Mouse (Mus musculus): Measurements from ENCODE around the gene Osgin1.

Gene Osgin1

GRCm38 (mm10) chr8:119442970-119443369 is 9.0 kb downstream of the Osgin1 start:
- no peak for DNase-seq (ENCODE audit: low read depth, low spot score)

GRCm38 (mm10) chr8:119446211-119446989 is 12.5 kb downstream of the Osgin1 start, which contains the start of gene Necab2:
Necab2 (plus strand) TSS chr8:119446719.
- DNase-seq (ENCODE audit: low read depth, low spot score), result peak; percentile 78

- DNase-seq (ENCODE audit: low read depth, low spot score), result no peak
Observed at GRCm38 (mm10) chr8:119446990-119447780, 13.3 kb downstream of the Osgin1 start.

GRCm38 (mm10) chr8:119447781-119448170 is 13.9 kb downstream of the Osgin1 start:
- no peak for DNase-seq (ENCODE audit: low read depth, low spot score)

GRCm38 (mm10) chr8:119449627-119450026 is 15.7 kb downstream of the Osgin1 start:
- DNase-seq (ENCODE audit: low read depth, low spot score), result no peak

- no peak for DNase-seq (ENCODE audit: low read depth, low spot score)
Observed at GRCm38 (mm10) chr8:119451131-119451530, 17.2 kb downstream of the Osgin1 start.

- DNase-seq (ENCODE audit: low read depth, low spot score), result no peak
Observed at GRCm38 (mm10) chr8:119452919-119453318, 19.0 kb downstream of the Osgin1 start.

GRCm38 (mm10) chr8:119456045-119456444 is 22.1 kb downstream of the Osgin1 start:
- no peak for DNase-seq (ENCODE audit: low read depth, low spot score)

GRCm38 (mm10) chr8:119459724-119460123 is 25.8 kb downstream of the Osgin1 start:
- DNase-seq (ENCODE audit: low read depth, low spot score), result no peak

GRCm38 (mm10) chr8:119461356-119461755 is 27.4 kb downstream of the Osgin1 start:
- DNase-seq (ENCODE audit: low read depth, low spot score), result no peak

GRCm38 (mm10) chr8:119463709-119464108 is 29.8 kb downstream of the Osgin1 start:
- DNase-seq (ENCODE audit: low read depth, low spot score), result no peak

GRCm38 (mm10) chr8:119466105-119466504 is 32.2 kb downstream of the Osgin1 start:
- DNase-seq (ENCODE audit: low read depth, low spot score), result no peak

- no peak for DNase-seq (ENCODE audit: low read depth, low spot score)
Observed at GRCm38 (mm10) chr8:119466794-119467193, 32.9 kb downstream of the Osgin1 start.

GRCm38 (mm10) chr8:119468091-119468490 is 34.2 kb downstream of the Osgin1 start:
- no peak for DNase-seq (ENCODE audit: low read depth, low spot score)

GRCm38 (mm10) chr8:119478684-119479083 is 44.8 kb downstream of the Osgin1 start:
- DNase-seq (ENCODE audit: low read depth, low spot score), result no peak

- no peak for DNase-seq (ENCODE audit: low read depth, low spot score)
Observed at GRCm38 (mm10) chr8:119484145-119484896, 50.4 kb downstream of the Osgin1 start.

GRCm38 (mm10) chr8:119487093-119487492 is 53.2 kb downstream of the Osgin1 start:
- no peak for DNase-seq (ENCODE audit: low read depth, low spot score)

All from retina, postnatal 7 days (tissue).